7 mouse cellular contexts compared by ENCODE assay signal in the genomic region with DNA sequence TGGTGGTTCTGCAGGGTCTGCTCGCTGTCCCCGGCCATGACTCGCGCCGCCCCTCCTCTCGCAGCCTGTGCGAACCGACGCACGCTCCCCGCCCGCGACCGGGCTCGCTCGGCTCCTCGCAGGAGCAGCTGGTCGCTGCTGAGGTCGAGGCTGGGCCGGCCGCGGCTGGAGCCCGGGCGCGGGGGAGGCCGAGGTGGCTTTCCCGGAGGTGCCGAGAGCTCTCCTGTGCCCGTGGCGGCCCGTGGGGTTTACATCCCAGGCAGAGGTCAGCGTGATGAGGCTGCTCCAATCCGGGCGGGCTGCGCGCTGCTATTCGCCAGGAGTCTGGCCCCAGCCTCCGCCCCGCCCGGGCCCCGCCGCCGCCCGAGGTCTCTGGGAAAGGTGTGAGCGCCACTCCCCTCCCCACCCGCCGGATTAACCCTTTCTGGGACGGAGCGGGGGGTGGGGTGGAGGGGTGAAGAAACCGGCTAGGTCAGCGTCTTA. TPM values are rescaled to one million over a fixed set of nuclear protein-coding genes. Genes with fewer than 3 reads are reported as not detected.
DNase-seq lines count a peak whose midpoint lies in the region; ATAC-seq and TF ChIP-seq lines count a peak whose summit lies in the region.

No protein-coding gene starts in this region.

- peak; percentile 93 for ATAC-seq in intestine, embryonic 16.5 days
- ATAC-seq in limb, embryonic 11.5 days (ENCODE audit: insufficient number of reproducible peaks, low FRiP score, low TSS enrichment, low read depth): peak; percentile 92
- peak; percentile 92 for ATAC-seq in midbrain, embryonic 13.5 days

- H3K9ac ChIP-seq in intestine, embryonic 16.5 days (ENCODE audit: low read depth, low read length): peak overlapping the region; percentile 82
- peak overlapping the region; percentile 90 for H3K9ac ChIP-seq in limb, embryonic 11.5 days (ENCODE audit: low read length)
- H3K9ac ChIP-seq in midbrain, embryonic 13.5 days (replicated peaks): peak overlapping the region; percentile 92

- peaks cover 2% of the 10 kb centered on the region for H3K4me1 ChIP-seq in intestine, embryonic 16.5 days (ENCODE audit: control insufficient read depth, insufficient read depth, low read length)
- H3K4me1 ChIP-seq in limb, embryonic 11.5 days (ENCODE audit: control insufficient read depth, insufficient read depth, low read length): peaks cover 6% of the 10 kb centered on the region; the same call in 1 of the 2 replicates
- H3K4me1 ChIP-seq in midbrain, embryonic 13.5 days (replicated peaks): peaks cover 36% of the 10 kb centered on the region
- peaks cover 3% of the 10 kb centered on the region; the same call in 1 of the 2 replicates for H3K4me1 ChIP-seq in small intestine, adult 2 months (ENCODE audit: control insufficient read depth, insufficient read depth, insufficient read length, low read length)

- H3K27ac ChIP-seq in intestine, embryonic 16.5 days (ENCODE audit: low read length): peak overlapping the region; percentile 88
- H3K27ac ChIP-seq in limb, embryonic 11.5 days (replicated peaks; ENCODE audit: low read depth, low read length): peak overlapping the region; percentile 86
- H3K27ac ChIP-seq in midbrain, embryonic 13.5 days: peak overlapping the region; percentile 99
- H3K27ac ChIP-seq in small intestine, adult 2 months (ENCODE audit: insufficient read depth, low read depth, low read length): peak overlapping the region; percentile 10

- H3K4me3 ChIP-seq in intestine, embryonic 16.5 days (ENCODE audit: low read length): peak overlapping the region; percentile 82
- H3K4me3 ChIP-seq in limb, embryonic 11.5 days (ENCODE audit: low read depth, low read length): peak overlapping the region; percentile 95
- H3K4me3 ChIP-seq in midbrain, embryonic 13.5 days (replicated peaks): peak overlapping the region; percentile 91
- H3K4me3 ChIP-seq in small intestine, adult 2 months (ENCODE audit: low read depth, low read length): peak overlapping the region; percentile 81

- 0 out of 2 replicates have a peak, but pooled peaks have one; percentile 4 for TF ChIP-seq CTCF in small intestine, adult 2 months (IDR thresholded peaks at IDR 0.05; ENCODE audit: extremely low read depth, insufficient read length, insufficient replicate concordance, low read depth, low read length)

- intact Hi-C loops in gastrocnemius, postnatal 36 days (cut with DNase I): loop anchor here (1.0 kb wide), 1 partner anchor 23 kb away; the partner anchor contains the start of gene Tmco1

- 0 out of 2 replicates have a peak, but pooled peaks cover 13% of the 10 kb centered on the region for H3K27me3 ChIP-seq in intestine, embryonic 16.5 days (replicated peaks; ENCODE audit: control insufficient read depth, insufficient read depth, low read length)
- no peaks in the 10 kb centered on the region for H3K27me3 ChIP-seq in limb, embryonic 11.5 days (ENCODE audit: control insufficient read depth, insufficient read depth, low read length)
- peaks cover 5% of the 10 kb centered on the region; the same call in 1 of the 2 replicates for H3K27me3 ChIP-seq in midbrain, embryonic 13.5 days
- H3K27me3 ChIP-seq in small intestine, adult 2 months (ENCODE audit: control insufficient read depth, insufficient read depth, low read length): 0 out of 2 replicates have a peak, but pooled peaks cover under 1% of the 10 kb centered on the region

- H3K9me3 ChIP-seq in intestine, embryonic 16.5 days (ENCODE audit: control insufficient read depth, low read length): no peaks in the 10 kb centered on the region
- no peaks in the 10 kb centered on the region for H3K9me3 ChIP-seq in limb, embryonic 11.5 days (ENCODE audit: control insufficient read depth, low read length)
- no peaks in the 10 kb centered on the region for H3K9me3 ChIP-seq in midbrain, embryonic 13.5 days

- H3K36me3 ChIP-seq in intestine, embryonic 16.5 days (ENCODE audit: control insufficient read depth, insufficient read depth, low read length): no peaks in the 10 kb centered on the region
- no peaks in the 10 kb centered on the region; the same call in 1 of the 2 replicates for H3K36me3 ChIP-seq in limb, embryonic 11.5 days (ENCODE audit: control insufficient read depth, insufficient read depth, low read length)
- H3K36me3 ChIP-seq in midbrain, embryonic 13.5 days: no peaks in the 10 kb centered on the region
- no peaks in the 10 kb centered on the region for H3K36me3 ChIP-seq in small intestine, adult 2 months (ENCODE audit: control insufficient read depth, insufficient read depth, low read length)

- peak; percentile 91 for TF ChIP-seq POLR2A in small intestine, adult 2 months (IDR thresholded peaks at IDR 0.05; ENCODE audit: low read depth, low read length)

- DNase-seq in adrenal gland, adult 18-20 months (ENCODE audit: low spot score in 2 of 2): peak; percentile 84 to 90
- DNase-seq in embryo, embryonic 11 days: peak; percentile 95
- DNase-seq in gastrocnemius, postnatal 36 days: peak; percentile 69 to 79
- DNase-seq in limb, embryonic 11.5 days (ENCODE audit: low spot score): peak; percentile 95

- under 1% methylated on average over 51 of the region's 51 CpGs for WGBS in intestine, embryonic 16.5 days
- under 1% methylated on average over 51 of the region's 51 CpGs for WGBS in limb, embryonic 11.5 days
- under 1% methylated on average over 51 of the region's 51 CpGs for WGBS in midbrain, embryonic 13.5 days
- under 1% methylated on average over 51 of the region's 51 CpGs for WGBS in small intestine, adult 2 months

- H3K4me2 ChIP-seq in intestine, embryonic 16.5 days (ENCODE audit: low read depth, low read length): peak overlapping the region; percentile 64
- H3K4me2 ChIP-seq in limb, embryonic 11.5 days (ENCODE audit: low read depth, severe bottlenecking): peak overlapping the region; percentile 68
- H3K4me2 ChIP-seq in midbrain, embryonic 13.5 days (replicated peaks): peak overlapping the region; percentile 72

RNA-seq across cellular contexts. Expression of gene Uck2, which starts 0.2 kb away (rescaled TPM):
- total RNA-seq in adrenal gland, adult 18-20 months (2021): 10 to 100 TPM; 57.8 to 76.8 TPM
- 10 to 100 TPM; 17.6 to 18.9 TPM for total RNA-seq in gastrocnemius, postnatal 36 days (2021)
- 30.8 and 36.8 TPM in 2 replicates for polyA plus RNA-seq in intestine, embryonic 16.5 days (2015; fragmentation: Nextera tagmentation; extraction: Ambion mirVana)
- 138 and 143 TPM in 2 replicates for polyA plus RNA-seq in limb, embryonic 11.5 days (2014; fragmentation: Nextera tagmentation; extraction: Ambion mirVana)
- 67.6 and 70.1 TPM in 2 replicates for polyA plus RNA-seq in midbrain, embryonic 13.5 days (2015; fragmentation: Nextera tagmentation; extraction: Ambion mirVana)
- polyA plus RNA-seq in small intestine, adult 2 months (2012; rRNA removed): 11.3 and 26.5 TPM in 2 replicates

RNA-seq across cellular contexts. Expression of gene Tmco1, which starts 23.3 kb away (rescaled TPM):
- total RNA-seq in adrenal gland, adult 18-20 months (2021): 100 to 1,000 TPM; 132 to 149 TPM
- 10 to 100 TPM; 28.7 to 34.9 TPM for total RNA-seq in gastrocnemius, postnatal 36 days (2021)
- 132 and 133 TPM in 2 replicates for polyA plus RNA-seq in intestine, embryonic 16.5 days (2015; fragmentation: Nextera tagmentation; extraction: Ambion mirVana)
- 77.0 and 81.5 TPM in 2 replicates for polyA plus RNA-seq in limb, embryonic 11.5 days (2014; fragmentation: Nextera tagmentation; extraction: Ambion mirVana)
- polyA plus RNA-seq in midbrain, embryonic 13.5 days (2015; fragmentation: Nextera tagmentation; extraction: Ambion mirVana): 75.3 and 76.9 TPM in 2 replicates
- 9.6 and 20.5 TPM in 2 replicates for polyA plus RNA-seq in small intestine, adult 2 months (2012; rRNA removed)

Comparison
In these comparisons a context has a peak if more than half of its experiments do, and no peak if none do; other contexts are left out.
1. Peak in every context shown above with its lines: DNase-seq, ATAC-seq, H3K4me3 ChIP-seq and H3K27ac ChIP-seq.
2. H3K27ac ChIP-seq: peak in every context shown above with its lines; median percentile 99 in midbrain, embryonic 13.5 days; 88 in intestine, embryonic 16.5 days; 86 in limb, embryonic 11.5 days; 10 in small intestine, adult 2 months.